Mouse (Mus musculus) embryonic facial prominence, embryonic 11.5 days (tissue): ENCODE data around the gene Syt1. TPM values are rescaled to one million over a fixed set of nuclear protein-coding genes. Genes with fewer than 3 reads are reported as not detected.

Source experiments
- ATAC-seq: fragments of 200-750 bp; cut with Nextera tagmentation; replicated peaks from 2 replicates; pipeline ENCODE4 v1.8.0; 2017; ENCODE audit warnings: low read depth; ENCODE audit not compliant: insufficient number of reproducible peaks, low FRiP score, low TSS enrichment
- DNase-seq: peaks from one replicate; pipeline ENCODE4 v3.0.0-alpha.2; 2015; ENCODE audit warnings: low spot score
- H3K27ac ChIP-seq: fragments of 300-500 bp; sonication (generic); replicated peaks from 2 replicates; pipeline ENCODE4 v1.5.1; 2014; ENCODE audit warnings: mild to moderate bottlenecking, low read depth, low read length, control low read depth
- H3K27me3 ChIP-seq: fragments of 300-500 bp; sonication (generic); 2 replicates; pipeline ENCODE4 v1.6.1; 2014; ENCODE audit warnings: mild to moderate bottlenecking, low read length, moderate library complexity, mixed read lengths; ENCODE audit not compliant: control insufficient read depth, insufficient read depth
- H3K36me3 ChIP-seq: fragments of 300-500 bp; sonication (generic); replicated peaks from 2 replicates; pipeline ENCODE4 v1.6.1; 2014; ENCODE audit warnings: low read depth, mild to moderate bottlenecking, low read length, moderate library complexity, mixed read lengths; ENCODE audit not compliant: control insufficient read depth, insufficient read depth
- H3K4me1 ChIP-seq: fragments of 300-500 bp; sonication (generic); 2 replicates; pipeline ENCODE4 v1.6.1; 2014; ENCODE audit warnings: low read length, mixed read lengths; ENCODE audit not compliant: control insufficient read depth, insufficient read depth
- H3K4me2 ChIP-seq: fragments of 300-500 bp; sonication (generic); 2 replicates; pipeline ENCODE4 v1.6.1; 2014; ENCODE audit warnings: low read depth, mild to moderate bottlenecking, control low read depth, low read length, moderate library complexity
- H3K4me3 ChIP-seq: fragments of 300-500 bp; sonication (generic); 2 replicates; pipeline ENCODE4 v1.5.1; 2014; ENCODE audit warnings: low read depth, low read length, control low read depth
- H3K9ac ChIP-seq: fragments of 300-500 bp; sonication (generic); replicated peaks from 2 replicates; pipeline ENCODE4 v1.6.1; 2014; ENCODE audit warnings: mild to moderate bottlenecking, control low read depth, low read length
- H3K9me3 ChIP-seq: fragments of 300-500 bp; sonication (generic); replicated peaks from 2 replicates; pipeline ENCODE4 v1.6.1; 2016; ENCODE audit warnings: mild to moderate bottlenecking, low read length, inconsistent platforms, mixed read lengths; ENCODE audit not compliant: control insufficient read depth
- WGBS: fragments of 180-500 bp; shearing (Covaris S2); extraction: QIAGEN DNeasy Blood & Tissue Kit; methylation state at CpG from one replicate; pipeline ENCODE4 v1.1.7; 2014; 5-methylcytosine and 5-hydroxymethylcytosine counted together
- polyA plus RNA-seq: library from polyadenylated mRNA; unstranded; fragments of >200 nt; fragmentation: Nextera tagmentation; extraction: Ambion mirVana; gene quantifications from 2 replicates; pipeline ENCODE4 v1.2.1, GENCODE M21; 2014

Syt1 gene
- polyA plus RNA-seq, 1 experiment from 2014 or later = 7.1 TPM

- Histone ChIP-seq H3K27ac (no peak overlapping the region), H3K4me1 (no peaks in the 10 kb centered on the region), H3K9me3 (peaks cover 5% of the 10 kb centered on the region; the same call in 1 of the 2 replicates), H3K4me2 (no peak overlapping the region), H3K36me3 (no peaks in the 10 kb centered on the region), H3K27me3 (no peaks in the 10 kb centered on the region), H3K4me3 (no peak overlapping the region), H3K9ac (no peak overlapping the region)
- DNase-seq (no peak), ATAC-seq (no peak)
- 92% methylated on average over 8 of the region's 8 CpGs for WGBS
Measured at GRCm38 (mm10) chr10:108601672-108602412, 408.9 kb downstream of the Syt1 start.

- H3K4me3 ChIP-seq = no peak overlapping the region
- no peaks in the 10 kb centered on the region for H3K27me3 ChIP-seq
- DNase-seq (no peak), ATAC-seq (no peak)
- H3K36me3 ChIP-seq = no peaks in the 10 kb centered on the region
- WGBS = 81% methylated on average over 9 of the region's 9 CpGs
- H3K9ac ChIP-seq = no peak overlapping the region
- H3K27ac ChIP-seq = no peak overlapping the region
- no peak overlapping the region for H3K4me2 ChIP-seq
- peaks cover 5% of the 10 kb centered on the region; the same call in 1 of the 2 replicates for H3K9me3 ChIP-seq
- H3K4me1 ChIP-seq = no peaks in the 10 kb centered on the region
Measured at GRCm38 (mm10) chr10:108600693-108601092, 410.1 kb downstream of the Syt1 start.

- DNase-seq = no peak
- Histone ChIP-seq H3K27me3 (no peaks in the 10 kb centered on the region), H3K27ac (no peak overlapping the region), H3K9me3 (peaks cover 5% of the 10 kb centered on the region; the same call in 1 of the 2 replicates), H3K4me2 (no peak overlapping the region), H3K9ac (no peak overlapping the region), H3K36me3 (no peaks in the 10 kb centered on the region), H3K4me1 (no peaks in the 10 kb centered on the region), H3K4me3 (no peak overlapping the region)
- ATAC-seq = no peak
- WGBS = 59% methylated on average over 1 of the region's 1 CpGs
Measured at GRCm38 (mm10) chr10:108597385-108597784, 413.4 kb downstream of the Syt1 start.

GRCm38 (mm10) chr10:108596162-108596927 is 414.4 kb downstream of the Syt1 start:
- Histone ChIP-seq H3K4me3 (no peak overlapping the region), H3K4me2 (no peak overlapping the region), H3K36me3 (no peaks in the 10 kb centered on the region), H3K27ac (no peak overlapping the region), H3K9me3 (peaks cover 5% of the 10 kb centered on the region; the same call in 1 of the 2 replicates), H3K27me3 (no peaks in the 10 kb centered on the region), H3K9ac (no peak overlapping the region), H3K4me1 (no peaks in the 10 kb centered on the region)
- DNase-seq (no peak), ATAC-seq (no peak)
- WGBS = 76% methylated on average over 11 of the region's 11 CpGs

GRCm38 (mm10) chr10:108589355-108589754 is 421.4 kb downstream of the Syt1 start:
- WGBS = 94% methylated on average over 3 of the region's 3 CpGs
- Histone ChIP-seq H3K4me3 (no peak overlapping the region), H3K36me3 (no peaks in the 10 kb centered on the region), H3K9me3 (no peaks in the 10 kb centered on the region), H3K27me3 (no peaks in the 10 kb centered on the region), H3K4me1 (no peaks in the 10 kb centered on the region), H3K27ac (no peak overlapping the region), H3K4me2 (no peak overlapping the region), H3K9ac (no peak overlapping the region)
- no peak for ATAC-seq
- no peak for DNase-seq

- H3K27ac ChIP-seq = no peak overlapping the region
- H3K4me3 ChIP-seq = no peak overlapping the region
- H3K27me3 ChIP-seq = no peaks in the 10 kb centered on the region
- ATAC-seq = no peak
- H3K9me3 ChIP-seq = no peaks in the 10 kb centered on the region
- H3K4me1 ChIP-seq = no peaks in the 10 kb centered on the region
- no peak overlapping the region for H3K9ac ChIP-seq
- DNase-seq = no peak
- no peak overlapping the region for H3K4me2 ChIP-seq
- WGBS = 90% methylated on average over 3 of the region's 3 CpGs
- no peaks in the 10 kb centered on the region for H3K36me3 ChIP-seq
Measured at GRCm38 (mm10) chr10:108588924-108589323, 421.9 kb downstream of the Syt1 start.

GRCm38 (mm10) chr10:108583694-108584093 is 427.1 kb downstream of the Syt1 start:
- H3K36me3 ChIP-seq = no peaks in the 10 kb centered on the region
- H3K27me3 ChIP-seq = no peaks in the 10 kb centered on the region
- H3K27ac ChIP-seq = no peak overlapping the region
- WGBS = 31% methylated on average over 11 of the region's 11 CpGs
- no peak overlapping the region for H3K9ac ChIP-seq
- no peak overlapping the region for H3K4me3 ChIP-seq
- ATAC-seq = no peak
- H3K9me3 ChIP-seq = no peaks in the 10 kb centered on the region
- H3K4me1 ChIP-seq = no peaks in the 10 kb centered on the region
- H3K4me2 ChIP-seq = no peak overlapping the region
- peak; percentile 30 for DNase-seq

- Histone ChIP-seq H3K9ac (no peak overlapping the region), H3K27ac (no peak overlapping the region), H3K36me3 (no peaks in the 10 kb centered on the region), H3K27me3 (no peaks in the 10 kb centered on the region), H3K9me3 (no peaks in the 10 kb centered on the region), H3K4me2 (no peak overlapping the region), H3K4me1 (no peaks in the 10 kb centered on the region), H3K4me3 (no peak overlapping the region)
- ATAC-seq (no peak), DNase-seq (no peak)
- WGBS = 85% methylated on average over 3 of the region's 3 CpGs
Measured at GRCm38 (mm10) chr10:108582397-108582730, 428.4 kb downstream of the Syt1 start.
